ENCODE assay signal across 16 mouse cellular contexts in the genomic region with DNA sequence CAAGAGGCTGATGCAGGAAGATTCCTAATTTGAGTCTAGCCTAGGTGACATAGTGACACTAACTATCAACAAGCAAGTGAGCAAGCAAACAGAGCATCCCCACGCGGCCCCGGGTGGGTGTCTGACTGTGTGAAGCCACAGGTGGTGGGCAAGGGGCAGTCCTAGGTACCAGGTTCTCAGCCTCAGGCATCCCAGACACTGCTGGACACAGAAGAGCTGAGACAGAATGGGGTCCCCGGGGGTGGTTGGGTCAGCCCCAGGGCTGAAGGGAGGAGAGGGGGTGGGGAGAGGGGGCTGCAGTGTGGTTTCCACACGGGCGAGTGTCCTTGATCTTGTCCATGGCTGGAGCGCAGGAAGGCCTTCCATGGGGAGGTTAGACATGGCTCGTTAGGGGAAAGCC.
DNase-seq lines count a peak whose midpoint lies in the region; ATAC-seq lines count a peak whose summit lies in the region.
"Had no signal": no experiment of that assay in that cellular context is flagged by ENCODE, and none has a peak within 500 bp of the region (broad histone marks: within the 10 kb centered on the region; RNA-seq: fewer than 3 reads in every experiment).

No protein-coding gene starts in this region.

- ATAC-seq in midbrain, embryonic 11.5 days (ENCODE audit: low FRiP score): no peak
- no peak for ATAC-seq in midbrain, embryonic 13.5 days
- ATAC-seq: forebrain, postnatal 0 days had no signal

- H3K4me1 ChIP-seq in midbrain, embryonic 11.5 days (ENCODE audit: control insufficient read depth, insufficient read depth, low read length): peaks cover 4% of the 10 kb centered on the region; the same call in 1 of the 2 replicates
- peaks cover 10% of the 10 kb centered on the region for H3K4me1 ChIP-seq in midbrain, embryonic 13.5 days (replicated peaks)

- no peak overlapping the region for H3K9ac ChIP-seq in midbrain, embryonic 11.5 days (ENCODE audit: low read length)
- H3K9ac ChIP-seq in midbrain, embryonic 13.5 days (replicated peaks): no peak overlapping the region
- H3K9ac ChIP-seq: embryonic facial prominence, embryonic 12.5 days; forebrain, embryonic 13.5 days; forebrain, embryonic 15.5 days; forebrain, postnatal 0 days had no signal

- no peak overlapping the region for H3K4me2 ChIP-seq in midbrain, embryonic 11.5 days
- H3K4me2 ChIP-seq in midbrain, embryonic 13.5 days (replicated peaks): no peak overlapping the region
- H3K4me2 ChIP-seq: embryonic facial prominence, embryonic 12.5 days; forebrain, embryonic 13.5 days; forebrain, embryonic 15.5 days had no signal

- DNase-seq in heart, adult 11 months: peak; percentile 84
- DNase-seq in heart, adult 9 months (ENCODE audit: low spot score in 2 of 2): no peak
- DNase-seq in midbrain, embryonic 11.5 days (ENCODE audit: low spot score, missing footprints): peak; percentile 51
- no peak for DNase-seq in cerebellum, postnatal 14 days
- DNase-seq: adrenal gland, adult 2 months; adrenal gland, postnatal 10 days; adrenal gland, postnatal 25 days; cerebellum, adult 11 months; cerebellum, adult 18-20 months; cerebellum, adult 8-10 months; forebrain, postnatal 0 days had no signal

- H3K4me3 ChIP-seq in midbrain, embryonic 11.5 days (ENCODE audit: low read depth, low read length): no peak overlapping the region
- no peak overlapping the region for H3K4me3 ChIP-seq in midbrain, embryonic 13.5 days (replicated peaks)
- H3K4me3 ChIP-seq: embryonic facial prominence, embryonic 10.5 days; embryonic facial prominence, embryonic 12.5 days; forebrain, embryonic 13.5 days; forebrain, embryonic 15.5 days had no signal

- 85% methylated on average over 8 of the region's 8 CpGs for WGBS in midbrain, embryonic 11.5 days
- WGBS in midbrain, embryonic 13.5 days: 93% methylated on average over 8 of the region's 8 CpGs

- H3K27me3 ChIP-seq in midbrain, embryonic 11.5 days (ENCODE audit: control insufficient read depth, insufficient read depth, low read length): no peaks in the 10 kb centered on the region
- H3K27me3 ChIP-seq in midbrain, embryonic 13.5 days: 0 out of 2 replicates have a peak, but pooled peaks cover 3% of the 10 kb centered on the region
- H3K27me3 ChIP-seq: embryonic facial prominence, embryonic 12.5 days; forebrain, embryonic 13.5 days; forebrain, embryonic 15.5 days had no signal

- H3K9me3 ChIP-seq in midbrain, embryonic 11.5 days (ENCODE audit: control insufficient read depth, low read length): no peaks in the 10 kb centered on the region
- H3K9me3 ChIP-seq in midbrain, embryonic 13.5 days: no peaks in the 10 kb centered on the region
- H3K9me3 ChIP-seq: embryonic facial prominence, embryonic 10.5 days; embryonic facial prominence, embryonic 12.5 days; forebrain, embryonic 13.5 days; forebrain, embryonic 15.5 days had no signal

- H3K27ac ChIP-seq in midbrain, embryonic 11.5 days (ENCODE audit: low read depth, low read length): no peak overlapping the region
- H3K27ac ChIP-seq in midbrain, embryonic 13.5 days: no peak overlapping the region
- H3K27ac ChIP-seq: embryonic facial prominence, embryonic 10.5 days; embryonic facial prominence, embryonic 12.5 days; forebrain, embryonic 13.5 days; forebrain, embryonic 15.5 days had no signal

- H3K36me3 ChIP-seq in midbrain, embryonic 11.5 days (ENCODE audit: control insufficient read depth, insufficient read depth, low read length): no peaks in the 10 kb centered on the region
- no peaks in the 10 kb centered on the region for H3K36me3 ChIP-seq in midbrain, embryonic 13.5 days
- H3K36me3 ChIP-seq: embryonic facial prominence, embryonic 10.5 days; embryonic facial prominence, embryonic 12.5 days; forebrain, embryonic 15.5 days had no signal

Comparison
In these comparisons a context has a peak if more than half of its experiments do, and no peak if none do; other contexts are left out.
1. DNase-seq: peak in heart, adult 11 months (single experiment) and midbrain, embryonic 11.5 days (single experiment); none in heart, adult 9 months (0 of 2) and cerebellum, postnatal 14 days (0 of 2).